Mouse (Mus musculus) WW6 (cell line): ENCODE measurements at regions not wholly inside any gene's neighbourhood (a gene's known extent, or its start where the extent isn't known, plus 50 kb on each side); places are given as distances from the start of the nearest gene placed in this dataset.

Experiments used
- DNase-seq: peaks from one replicate; pipeline ENCODE4 v3.0.0-alpha.2; 2013; ENCODE audit warnings: low read depth, low spot score

- DNase-seq: no peak
Measured at GRCm38 (mm10) chr9:50138341-50138978, 206.3 kb downstream of the Rpl10-ps3 start.

GRCm38 (mm10) chr9:50136636-50136985 is 208.2 kb downstream of the Rpl10-ps3 start:
- DNase-seq: no peak

- no peak for DNase-seq
Measured at GRCm38 (mm10) chr9:50135939-50136635, 208.7 kb downstream of the Rpl10-ps3 start.

GRCm38 (mm10) chr9:50124241-50124640 is 220.5 kb downstream of the Rpl10-ps3 start:
- DNase-seq: peak; percentile 50

GRCm38 (mm10) chr9:50120820-50121599 is 223.8 kb downstream of the Rpl10-ps3 start:
- no peak for DNase-seq

GRCm38 (mm10) chr9:50119412-50119811 is 225.4 kb downstream of the Rpl10-ps3 start:
- DNase-seq: no peak

- no peak for DNase-seq
Measured at GRCm38 (mm10) chr9:50118578-50118977, 226.2 kb downstream of the Rpl10-ps3 start.

- DNase-seq: peak; percentile 16
Measured at GRCm38 (mm10) chr9:50106551-50106950, 238.2 kb downstream of the Rpl10-ps3 start.

- DNase-seq: no peak
Measured at GRCm38 (mm10) chr9:50102766-50103165, 242.0 kb downstream of the Rpl10-ps3 start.

GRCm38 (mm10) chr9:50101061-50101460 is 243.7 kb downstream of the Rpl10-ps3 start:
- no peak for DNase-seq

- DNase-seq: no peak
Measured at GRCm38 (mm10) chr9:50090968-50091367, 253.8 kb downstream of the Rpl10-ps3 start.

- no peak for DNase-seq
Measured at GRCm38 (mm10) chr9:50089916-50090315, 254.9 kb downstream of the Rpl10-ps3 start.

- no peak for DNase-seq
Measured at GRCm38 (mm10) chr9:50080205-50080604, 264.6 kb downstream of the Rpl10-ps3 start.

- DNase-seq: no peak
Measured at GRCm38 (mm10) chr9:50068576-50068975, 269.9 kb upstream of the Ncam1 start.

- DNase-seq: no peak
Measured at GRCm38 (mm10) chr9:50067729-50068225, 269.1 kb upstream of the Ncam1 start.

GRCm38 (mm10) chr9:50064505-50065229 is 265.9 kb upstream of the Ncam1 start:
- no peak for DNase-seq

GRCm38 (mm10) chr9:50038231-50038630 is 239.5 kb upstream of the Ncam1 start:
- no peak for DNase-seq

- DNase-seq: no peak
Measured at GRCm38 (mm10) chr9:50032322-50033158, 233.8 kb upstream of the Ncam1 start.

- DNase-seq: no peak
Measured at GRCm38 (mm10) chr9:50031318-50031717, 232.6 kb upstream of the Ncam1 start.

- DNase-seq: peak; percentile 13
Measured at GRCm38 (mm10) chr9:50029030-50029429, 230.3 kb upstream of the Ncam1 start.

GRCm38 (mm10) chr9:50028573-50028972 is 229.8 kb upstream of the Ncam1 start:
- no peak for DNase-seq
